Mouse (Mus musculus): ENCODE results near the gene Muc13. TPM values are rescaled to one million over a fixed set of nuclear protein-coding genes. Genes with fewer than 3 reads are reported as not detected.

Muc13 gene
- polyA plus RNA-seq, 1 experiment from 2014 or later, result 459 TPM

DNA sequence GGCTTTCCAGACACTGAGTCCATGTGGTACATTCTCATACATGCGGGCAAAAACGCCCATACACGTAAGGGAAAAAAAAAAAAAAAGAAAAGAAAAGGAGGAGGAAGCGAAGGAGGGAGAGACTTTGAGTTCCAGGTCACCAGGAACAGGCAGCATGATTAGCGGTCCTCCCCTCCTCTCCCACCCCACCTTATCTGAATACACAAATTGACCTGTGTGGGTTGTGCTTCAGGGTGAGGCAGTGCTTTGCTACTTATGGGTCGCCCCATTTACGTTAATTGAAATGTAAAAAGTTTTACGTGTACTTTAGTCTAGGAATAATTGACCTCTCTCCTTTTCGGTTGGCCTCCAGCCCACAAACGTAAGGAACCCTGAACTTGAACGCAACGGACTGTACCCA is 27.5 kb upstream of the Muc13 start:
- TF ChIP-seq CTCF (IDR thresholded peaks at IDR 0.05; ENCODE audit: low read depth), result no peak
- Histone ChIP-seq H3K4me3 (ENCODE audit: low read depth, low read length) (no peak overlapping the region), H3K4me1 (replicated peaks; ENCODE audit: control insufficient read depth, insufficient read depth, low read length) (peaks cover 8% of the 10 kb centered on the region), H3K27me3 (replicated peaks; ENCODE audit: control insufficient read depth, insufficient read depth, low read length) (no peaks in the 10 kb centered on the region), H3K4me2 (replicated peaks; ENCODE audit: low read depth) (peak overlapping the region; percentile 21; the same call in 1 of the 2 replicates), H3K9ac (ENCODE audit: low read depth, low read length) (no peak overlapping the region), H3K36me3 (ENCODE audit: control insufficient read depth, insufficient read depth) (peaks cover 5% of the 10 kb centered on the region; the same call in 1 of the 2 replicates), H3K9me3 (ENCODE audit: control insufficient read depth) (no peaks in the 10 kb centered on the region), H3K27ac (ENCODE audit: low read depth, low read length) (peak overlapping the region; percentile 85)
- peak; percentile 67 for ATAC-seq
- 52% methylated on average over 12 of the region's 12 CpGs for WGBS

DNA sequence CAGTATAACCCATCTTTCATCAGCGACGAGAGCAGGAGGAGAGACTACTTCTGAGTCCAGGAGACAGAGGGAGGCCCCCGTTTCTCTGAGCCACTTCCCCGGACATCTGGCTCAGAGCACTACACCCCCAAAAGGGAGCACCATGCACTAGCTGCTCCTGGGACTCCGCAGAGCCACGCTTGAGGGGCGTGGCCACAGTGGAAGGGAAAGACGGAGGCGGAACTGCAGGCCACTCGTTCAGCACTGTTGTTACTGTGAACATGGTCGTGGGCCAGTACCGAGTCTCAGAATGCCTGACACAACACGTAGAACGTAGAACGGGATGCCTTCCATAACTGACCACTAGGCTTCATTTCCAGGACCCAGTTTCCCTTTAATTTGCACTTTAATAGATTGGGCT is 27.1 kb upstream of the Muc13 start:
- WGBS, result 48% methylated on average over 15 of the region's 15 CpGs
- H3K27ac ChIP-seq (ENCODE audit: low read depth, low read length), result peak overlapping the region; percentile 85
- H3K9me3 ChIP-seq (ENCODE audit: control insufficient read depth), result no peaks in the 10 kb centered on the region
- ATAC-seq, result peak; percentile 37
- TF ChIP-seq CTCF (IDR thresholded peaks at IDR 0.05; ENCODE audit: low read depth), result no peak
- H3K9ac ChIP-seq (ENCODE audit: low read depth, low read length), result no peak overlapping the region
- no peaks in the 10 kb centered on the region for H3K27me3 ChIP-seq (replicated peaks; ENCODE audit: control insufficient read depth, insufficient read depth, low read length)
- H3K4me3 ChIP-seq (ENCODE audit: low read depth, low read length), result no peak overlapping the region
- peaks cover 8% of the 10 kb centered on the region for H3K4me1 ChIP-seq (replicated peaks; ENCODE audit: control insufficient read depth, insufficient read depth, low read length)
- peak overlapping the region; percentile 21; the same call in 1 of the 2 replicates for H3K4me2 ChIP-seq (replicated peaks; ENCODE audit: low read depth)
- peaks cover 5% of the 10 kb centered on the region; the same call in 1 of the 2 replicates for H3K36me3 ChIP-seq (ENCODE audit: control insufficient read depth, insufficient read depth)

GRCm38 (mm10) chr16:33768491-33769278 is 25.2 kb upstream of the Muc13 start:
- 83% methylated on average over 3 of the region's 3 CpGs for WGBS
- TF ChIP-seq CTCF (IDR thresholded peaks at IDR 0.05; ENCODE audit: low read depth), result no peak
- no peak overlapping the region for H3K9ac ChIP-seq (ENCODE audit: low read depth, low read length)
- no peaks in the 10 kb centered on the region for H3K9me3 ChIP-seq (ENCODE audit: control insufficient read depth)
- H3K4me1 ChIP-seq (replicated peaks; ENCODE audit: control insufficient read depth, insufficient read depth, low read length), result peaks cover 8% of the 10 kb centered on the region
- no peaks in the 10 kb centered on the region for H3K27me3 ChIP-seq (replicated peaks; ENCODE audit: control insufficient read depth, insufficient read depth, low read length)
- ATAC-seq, result no peak
- H3K36me3 ChIP-seq (ENCODE audit: control insufficient read depth, insufficient read depth), result peaks cover under 1% of the 10 kb centered on the region; the same call in 1 of the 2 replicates
- no peak overlapping the region for H3K27ac ChIP-seq (ENCODE audit: low read depth, low read length)
- H3K4me3 ChIP-seq (ENCODE audit: low read depth, low read length), result no peak overlapping the region
- H3K4me2 ChIP-seq (replicated peaks; ENCODE audit: low read depth), result no peak overlapping the region

- no peak for TF ChIP-seq CTCF (IDR thresholded peaks at IDR 0.05; ENCODE audit: low read depth)
- H3K4me3 ChIP-seq (ENCODE audit: low read depth, low read length), result no peak overlapping the region
- H3K27me3 ChIP-seq (replicated peaks; ENCODE audit: control insufficient read depth, insufficient read depth, low read length), result no peaks in the 10 kb centered on the region
- H3K4me1 ChIP-seq (replicated peaks; ENCODE audit: control insufficient read depth, insufficient read depth, low read length), result peaks cover 10% of the 10 kb centered on the region
- no peak for ATAC-seq
- H3K9me3 ChIP-seq (ENCODE audit: control insufficient read depth), result no peaks in the 10 kb centered on the region
- no peak overlapping the region for H3K4me2 ChIP-seq (replicated peaks; ENCODE audit: low read depth)
- 50% methylated on average over 7 of the region's 7 CpGs for WGBS
- H3K9ac ChIP-seq (ENCODE audit: low read depth, low read length), result no peak overlapping the region
- no peak overlapping the region; the same call in 1 of the 2 replicates for H3K27ac ChIP-seq (ENCODE audit: low read depth, low read length)
- no peaks in the 10 kb centered on the region; the same call in 1 of the 2 replicates for H3K36me3 ChIP-seq (ENCODE audit: control insufficient read depth, insufficient read depth)
Observed at GRCm38 (mm10) chr16:33769848-33770247, 24.0 kb upstream of the Muc13 start.

DNA sequence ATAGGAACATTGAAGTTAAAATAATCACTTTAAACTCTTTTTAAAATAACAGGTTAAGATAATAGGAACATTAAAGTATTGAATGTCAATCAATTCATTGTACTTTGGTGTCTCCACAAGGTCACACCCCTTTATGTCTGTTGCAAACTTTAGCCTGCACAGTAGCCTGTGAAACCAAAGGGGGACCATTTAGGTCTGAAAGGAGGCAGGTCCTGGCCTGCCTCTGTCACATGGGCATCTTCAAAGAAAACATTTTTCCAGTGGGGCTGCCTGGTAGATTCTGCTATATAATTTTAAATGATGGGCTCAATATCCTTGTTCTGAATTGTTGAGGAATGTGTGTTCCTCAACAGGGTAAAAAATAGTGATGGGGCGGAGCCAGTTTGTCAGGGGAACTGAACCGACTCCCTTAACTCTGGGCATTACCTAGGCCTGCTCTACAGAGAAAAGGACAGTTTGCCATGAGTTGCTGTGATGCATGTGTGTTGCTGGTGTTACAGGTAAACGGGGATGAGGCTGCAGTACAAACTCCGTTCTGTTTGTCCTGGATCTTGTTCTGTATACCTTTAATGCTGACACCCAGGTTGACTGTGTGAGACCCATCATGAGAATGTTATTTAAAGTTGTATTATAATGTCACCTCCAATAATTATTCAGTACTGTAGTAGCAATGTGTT is 22.9 kb upstream of the Muc13 start:
- no peak for ATAC-seq
- no peak overlapping the region for H3K27ac ChIP-seq (ENCODE audit: low read depth, low read length)
- no peaks in the 10 kb centered on the region; the same call in 1 of the 2 replicates for H3K36me3 ChIP-seq (ENCODE audit: control insufficient read depth, insufficient read depth)
- WGBS, result 79% methylated on average over 4 of the region's 4 CpGs
- H3K4me3 ChIP-seq (ENCODE audit: low read depth, low read length), result no peak overlapping the region
- peaks cover 13% of the 10 kb centered on the region for H3K4me1 ChIP-seq (replicated peaks; ENCODE audit: control insufficient read depth, insufficient read depth, low read length)
- no peak overlapping the region for H3K4me2 ChIP-seq (replicated peaks; ENCODE audit: low read depth)
- H3K9me3 ChIP-seq (ENCODE audit: control insufficient read depth), result no peaks in the 10 kb centered on the region
- no peak overlapping the region for H3K9ac ChIP-seq (ENCODE audit: low read depth, low read length)
- no peaks in the 10 kb centered on the region for H3K27me3 ChIP-seq (replicated peaks; ENCODE audit: control insufficient read depth, insufficient read depth, low read length)
- no peak for TF ChIP-seq CTCF (IDR thresholded peaks at IDR 0.05; ENCODE audit: low read depth)

DNA sequence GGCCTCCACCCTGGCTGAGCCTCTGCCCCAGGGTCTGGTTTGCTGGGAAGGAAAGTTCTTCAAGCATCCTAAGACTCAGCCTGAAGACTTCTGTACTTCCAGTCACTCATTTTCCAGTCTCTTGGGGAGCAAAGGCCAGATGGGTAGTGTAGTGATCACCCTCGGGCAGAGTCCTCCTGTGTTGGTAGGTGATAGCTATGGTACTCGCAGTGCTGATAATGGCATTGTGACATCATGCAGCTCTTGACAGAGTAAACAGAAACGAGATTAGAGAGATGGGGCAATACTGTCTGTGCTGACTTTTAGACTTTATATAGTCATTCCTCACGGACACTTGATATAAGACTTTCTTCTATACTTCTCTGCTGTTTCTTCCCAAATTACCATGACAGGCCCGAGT is 21.0 kb upstream of the Muc13 start:
- TF ChIP-seq CTCF (IDR thresholded peaks at IDR 0.05; ENCODE audit: low read depth), result no peak
- 0 out of 2 replicates have a peak overlapping the region, but pooled peaks have one; percentile 6 for H3K4me2 ChIP-seq (replicated peaks; ENCODE audit: low read depth)
- H3K4me1 ChIP-seq (replicated peaks; ENCODE audit: control insufficient read depth, insufficient read depth, low read length), result peaks cover 21% of the 10 kb centered on the region
- no peak overlapping the region for H3K9ac ChIP-seq (ENCODE audit: low read depth, low read length)
- peak; percentile 87 for ATAC-seq
- no peaks in the 10 kb centered on the region; the same call in 1 of the 2 replicates for H3K36me3 ChIP-seq (ENCODE audit: control insufficient read depth, insufficient read depth)
- H3K27me3 ChIP-seq (replicated peaks; ENCODE audit: control insufficient read depth, insufficient read depth, low read length), result no peaks in the 10 kb centered on the region
- no peaks in the 10 kb centered on the region for H3K9me3 ChIP-seq (ENCODE audit: control insufficient read depth)
- H3K27ac ChIP-seq (ENCODE audit: low read depth, low read length), result peak overlapping the region; percentile 85
- 38% methylated on average over 5 of the region's 5 CpGs for WGBS
- H3K4me3 ChIP-seq (ENCODE audit: low read depth, low read length), result no peak overlapping the region
